Mouse (Mus musculus) G1E (cell line): ENCODE measurements around the gene Rspo1.

Source experiments
- CTCF ChIP-seq: IDR thresholded peaks from 2 replicates; pipeline ENCODE4 v1.5.1; 2012; ENCODE audit warnings: low read depth, low read length, inconsistent platforms, mixed read lengths
- GATA1 ChIP-seq: IDR thresholded peaks from 2 replicates; pipeline ENCODE4 v1.6.1; 2012; ENCODE audit warnings: borderline replicate concordance, low read length, inconsistent platforms, mixed read lengths

- TF ChIP-seq CTCF (no peak), GATA1 (no peak)
Observed at GRCm38 (mm10) chr4:125017431-125017830, 31.2 kb downstream of the Rspo1 start.
